Mouse (Mus musculus) olfactory bulb, adult 2 months (tissue): ENCODE results near the gene Foxc2. TPM values are rescaled to one million over a fixed set of nuclear protein-coding genes. Genes with fewer than 3 reads are reported as not detected.
"Not testable (repeated sequence)": the region's sequence is repeated elsewhere in the genome, so short reads cannot be mapped to it uniquely, and the experiment has no call there.

Source experiments
- H3K27ac ChIP-seq: fragments of 200-500 bp; 2 replicates; pipeline ENCODE4 v1.5.1; 2012; ENCODE audit warnings: low read depth, low read length; ENCODE audit not compliant: insufficient read depth
- H3K4me1 ChIP-seq: fragments of 200-500 bp; 2 replicates; pipeline ENCODE4 v1.6.1; 2012; ENCODE audit warnings: low read length; ENCODE audit not compliant: control insufficient read depth, insufficient read depth
- H3K4me3 ChIP-seq: fragments of 200-500 bp; 2 replicates; pipeline ENCODE4 v1.5.1; 2012; ENCODE audit warnings: mild to moderate bottlenecking, low read depth, low read length, moderate library complexity; ENCODE audit not compliant: insufficient read depth
- CTCF ChIP-seq: fragments of 200-500 bp; IDR thresholded peaks from 2 replicates; pipeline ENCODE4 v1.5.1; 2012; ENCODE audit warnings: low read depth, mild to moderate bottlenecking, low read length, moderate library complexity; ENCODE audit not compliant: insufficient read depth
- POLR2A ChIP-seq: fragments of 200-500 bp; IDR thresholded peaks from 2 replicates; pipeline ENCODE4 v1.6.1; 2012; ENCODE audit warnings: mild to moderate bottlenecking, low read depth, low read length, moderate library complexity; ENCODE audit not compliant: insufficient read depth
- WGBS: fragments of 180-500 bp; shearing (Covaris S2); methylation state at CpG from one replicate; pipeline ENCODE4 v1.1.7; 2018; 5-methylcytosine and 5-hydroxymethylcytosine counted together
- polyA plus RNA-seq: library from polyadenylated mRNA; stranded (reverse); fragments of >200 nt; gene quantifications from 2 replicates; pipeline ENCODE4 v1.2.4, GENCODE M21; 2012; ENCODE audit warnings: low replicate concordance; ENCODE audit not compliant: missing spikeins, insufficient read depth, insufficient read length

The Foxc2 gene
- polyA plus RNA-seq, 1 experiment, result not detected

DNA sequence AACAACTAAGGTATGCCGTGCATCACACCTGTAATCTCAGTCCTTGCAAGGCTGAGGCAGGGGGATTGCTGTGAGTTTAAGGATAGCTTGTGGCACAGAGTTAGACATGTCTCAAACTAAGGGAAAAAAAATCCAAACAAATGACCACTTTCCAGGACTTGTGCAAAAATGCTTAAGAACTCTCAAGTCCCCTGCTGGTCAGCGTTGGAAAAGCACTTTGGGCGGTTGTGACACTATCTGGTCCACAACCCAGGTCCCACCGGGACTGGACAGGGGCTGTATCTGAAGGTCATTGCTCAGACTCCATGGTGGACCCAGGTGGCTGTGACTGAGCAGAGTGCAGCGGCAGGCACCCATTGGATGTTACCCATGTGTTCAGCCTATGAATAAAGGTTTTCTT lies 14.6 kb downstream of the Foxc2 start:
- 34% methylated on average over 5 of the region's 5 CpGs for WGBS
- TF ChIP-seq CTCF (no peak), POLR2A (no peak)
- Histone ChIP-seq H3K4me3 (no peak overlapping the region), H3K4me1 (peaks cover 12% of the 10 kb centered on the region), H3K27ac (no peak overlapping the region)

DNA sequence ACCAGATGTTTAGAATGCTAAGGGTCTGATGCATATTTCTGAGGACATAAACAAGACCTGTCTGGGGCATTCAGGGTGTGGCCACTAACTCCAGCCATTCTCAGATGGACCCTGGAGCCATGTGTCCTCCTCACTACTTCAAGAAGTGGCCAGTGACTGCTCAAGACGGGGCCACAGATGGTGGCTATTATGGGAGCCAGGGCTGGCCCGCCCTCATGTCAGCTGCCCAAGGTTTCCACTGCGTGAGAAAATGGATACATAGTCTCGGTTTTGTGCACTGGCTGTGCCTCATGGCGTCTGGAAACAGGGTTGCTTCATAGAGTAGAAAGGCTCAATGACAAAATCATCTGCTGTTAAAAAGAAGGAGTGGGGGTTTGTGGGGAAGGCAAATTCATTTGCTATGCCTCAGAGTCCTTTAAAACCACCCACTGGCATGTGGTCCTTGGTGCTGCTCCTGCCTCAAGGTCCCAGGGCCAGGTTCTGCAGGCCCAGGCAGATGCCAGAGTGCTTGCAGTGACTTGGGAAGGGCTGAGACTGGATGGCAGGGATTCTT lies 17.1 kb downstream of the Foxc2 start:
- H3K4me1 ChIP-seq, result peaks cover 8% of the 10 kb centered on the region
- TF ChIP-seq CTCF, result no peak
- no peak for TF ChIP-seq POLR2A
- H3K27ac ChIP-seq, result no peak overlapping the region
- 78% methylated on average over 5 of the region's 5 CpGs for WGBS
- no peak overlapping the region for H3K4me3 ChIP-seq

- no peak overlapping the region for H3K27ac ChIP-seq
- no peaks in the 10 kb centered on the region for H3K4me1 ChIP-seq
- H3K4me3 ChIP-seq, result no peak overlapping the region
- TF ChIP-seq CTCF (no peak), POLR2A (no peak)
- WGBS, result 92% methylated on average over 10 of the region's 10 CpGs
Measured at GRCm38 (mm10) chr8:121134102-121134501, 18.1 kb downstream of the Foxc2 start.

DNA sequence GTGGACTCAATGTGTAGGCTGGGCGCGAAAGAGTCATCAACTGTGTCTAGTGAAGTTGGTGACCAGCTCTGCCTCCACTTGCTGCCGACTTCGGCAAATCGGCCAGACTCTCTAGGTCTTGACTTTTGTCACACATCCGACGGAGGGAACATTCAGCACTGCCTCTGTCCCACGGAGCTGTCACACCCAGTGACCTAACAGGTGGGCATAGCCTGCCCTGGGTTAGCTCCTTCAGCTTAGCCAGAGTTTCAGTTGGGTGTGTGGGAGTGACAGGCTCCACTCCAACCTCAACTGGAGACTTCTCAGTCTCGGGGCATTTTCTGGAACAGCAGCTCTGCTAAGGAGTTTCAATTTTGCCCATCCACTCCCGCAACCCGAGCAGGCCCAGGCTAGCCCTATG lies 18.5 kb downstream of the Foxc2 start:
- WGBS, result 90% methylated on average over 11 of the region's 11 CpGs
- no peak for TF ChIP-seq POLR2A
- no peak for TF ChIP-seq CTCF

GRCm38 (mm10) chr8:121136856-121137255 lies 20.9 kb downstream of the Foxc2 start:
- no peaks in the 10 kb centered on the region for H3K4me1 ChIP-seq
- no peak overlapping the region for H3K27ac ChIP-seq
- TF ChIP-seq POLR2A, result no peak
- TF ChIP-seq CTCF, result no peak
- WGBS, result 94% methylated on average over 6 of the region's 6 CpGs
- H3K4me3 ChIP-seq, result no peak overlapping the region

More for the DNA sequence above, 18.5 kb downstream of the Foxc2 start:
- H3K4me1 ChIP-seq, result no peaks in the 10 kb centered on the region
- H3K27ac ChIP-seq, result no peak overlapping the region
- H3K4me3 ChIP-seq, result no peak overlapping the region

DNA sequence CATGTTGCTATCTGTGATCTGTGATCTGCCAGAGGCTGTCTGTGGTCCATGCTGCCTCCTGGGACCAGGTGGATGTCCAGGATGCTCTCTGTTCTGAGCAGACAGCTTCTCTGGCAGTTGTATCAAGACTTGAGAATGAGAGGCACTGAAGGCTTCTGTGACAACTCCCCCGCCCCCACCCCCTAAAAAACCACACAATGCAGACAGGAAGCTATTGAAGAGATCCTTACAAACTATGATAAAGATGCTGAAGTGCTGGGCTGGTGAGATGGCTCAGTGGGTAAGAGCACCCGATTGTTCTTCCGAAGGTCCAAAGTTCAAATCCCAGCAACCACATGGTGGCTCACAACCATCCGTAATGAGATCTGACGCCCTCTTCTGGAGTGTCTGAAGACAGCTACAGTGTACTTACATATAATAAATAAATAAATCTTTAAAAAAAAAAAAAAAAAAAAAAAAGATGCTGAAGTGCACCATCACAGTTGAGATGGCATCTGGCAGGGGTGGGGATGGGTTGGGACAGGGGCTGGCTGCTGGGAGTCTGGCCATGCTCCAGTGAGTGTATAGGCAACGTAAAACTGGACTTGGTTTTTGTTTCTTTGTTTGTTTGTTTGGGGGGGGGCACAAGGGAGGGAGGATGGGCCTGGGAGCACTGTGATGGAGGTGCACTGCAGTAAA lies 29.6 kb downstream of the Foxc2 start:
- not testable (repeated sequence) for H3K4me3 ChIP-seq, H3K4me1 ChIP-seq, H3K27ac ChIP-seq
- WGBS, result 80% methylated on average over 6 of the region's 6 CpGs

DNA sequence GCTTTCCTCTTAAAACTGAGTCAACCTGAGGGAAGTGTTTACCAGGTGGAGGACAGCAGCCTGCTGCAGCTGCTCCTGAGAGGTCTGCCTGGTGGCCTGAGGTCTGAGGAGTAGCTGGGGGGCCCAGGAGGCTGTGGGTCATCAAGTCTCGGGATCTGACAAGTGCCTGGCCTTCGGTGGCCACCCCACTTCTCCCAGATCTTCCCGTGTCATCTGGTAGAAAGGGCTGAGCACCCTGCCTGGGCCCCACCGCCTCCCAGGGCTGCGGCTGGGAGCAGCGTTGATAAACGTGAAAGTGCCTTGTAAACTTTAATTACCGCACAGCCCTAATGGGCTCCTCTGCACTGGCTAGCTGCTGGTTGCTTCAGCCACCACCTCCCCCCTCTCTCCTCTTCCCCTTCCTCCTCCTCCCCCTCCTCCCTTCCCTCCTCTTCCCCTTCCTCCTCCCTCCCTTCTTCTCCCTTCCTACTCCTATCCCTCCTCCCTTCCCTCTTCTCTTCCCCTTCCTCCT lies 32.7 kb downstream of the Foxc2 start:
- no peak for TF ChIP-seq POLR2A
- no peak for TF ChIP-seq CTCF
- WGBS, result 56% methylated on average over 8 of the region's 8 CpGs
- Histone ChIP-seq H3K4me3 (no peak overlapping the region), H3K27ac (no peak overlapping the region), H3K4me1 (no peaks in the 10 kb centered on the region)

- 57% methylated on average over 12 of the region's 12 CpGs for WGBS
- no peak for TF ChIP-seq POLR2A
- no peak for TF ChIP-seq CTCF
Measured at GRCm38 (mm10) chr8:121152394-121152793, 36.4 kb downstream of the Foxc2 start.

GRCm38 (mm10) chr8:121156990-121157491 lies 41.1 kb downstream of the Foxc2 start:
- H3K4me3 ChIP-seq, result no peak overlapping the region
- no peak for TF ChIP-seq POLR2A
- no peak for TF ChIP-seq CTCF
- no peak overlapping the region for H3K27ac ChIP-seq
- no peaks in the 10 kb centered on the region; the same call in 1 of the 2 replicates for H3K4me1 ChIP-seq
- WGBS, result 94% methylated on average over 7 of the region's 7 CpGs

More at GRCm38 (mm10) chr8:121152394-121152793, 36.4 kb downstream of the Foxc2 start:
- Histone ChIP-seq H3K4me3 (no peak overlapping the region), H3K4me1 (no peaks in the 10 kb centered on the region), H3K27ac (no peak overlapping the region)
